Mouse (Mus musculus) erythroblast, embryonic 14.5 days (primary cell): ENCODE results near the gene Phlpp1.

Experiments used
- GATA1 ChIP-seq: IDR thresholded peaks from 2 replicates; pipeline ENCODE4 v1.6.1; 2012; ENCODE audit warnings: low read length, inconsistent platforms, mixed read lengths
- TAL1 ChIP-seq: IDR thresholded peaks from 3 replicates; pipeline ENCODE4 v1.6.1; 2012; ENCODE audit warnings: low read length, inconsistent platforms, mixed read lengths

GRCm38 (mm10) chr1:106410858-106411257 lies 239.3 kb downstream of the Phlpp1 start:
- no peak for TF ChIP-seq GATA1
- no peak for TF ChIP-seq TAL1
